Mouse (Mus musculus): Measurements from ENCODE around the gene Krba1. TPM values are rescaled to one million over a fixed set of nuclear protein-coding genes. Genes with fewer than 3 reads are reported as not detected.

Krba1 gene
- total and polyA plus RNA-seq, 2 experiments from 2014 or later = 14.8 to 33.8 TPM

GRCm38 (mm10) chr6:48445181-48446101, 50.1 kb downstream of the Krba1 start, which contains the start of gene Zfp467:
Gene Zfp467, minus strand, starts transcription at chr6:48445825.
- peak; percentile 57 for DNase-seq (ENCODE audit: low spot score)
- Histone ChIP-seq H3K27ac (ENCODE audit: low read depth) (peak within 1 kb of the TSS; percentile 91), H3K4me1 (ENCODE audit: control insufficient read depth, insufficient read depth) (no peaks in the 10 kb centered on the region; the same call in 1 of the 2 replicates), H3K4me3 (ENCODE audit: low read depth, low read length) (peak within 1 kb of the TSS; percentile 88), H3K36me3 (replicated peaks; ENCODE audit: control insufficient read depth, insufficient read depth, low read length) (peaks cover 14% of the 10 kb centered on the region; the same call in 1 of the 2 replicates), H3K9ac (replicated peaks; ENCODE audit: low read depth, low read length) (peak within 1 kb of the TSS; percentile 83), H3K27me3 (ENCODE audit: control insufficient read depth, insufficient read depth, low read length) (no peaks in the 10 kb centered on the region), H3K9me3 (replicated peaks; ENCODE audit: control insufficient read depth, low read length) (no peaks in the 10 kb centered on the region), H3K4me2 (ENCODE audit: low read depth, low read length) (peak within 1 kb of the TSS; percentile 99)
- under 1% methylated on average over 63 of the region's 65 CpGs for WGBS
- no peak for ATAC-seq (ENCODE audit: insufficient read depth, low read depth)
- no peak for TF ChIP-seq CTCF (IDR thresholded peaks at IDR 0.05; ENCODE audit: low read depth)
- no peak for TF ChIP-seq EP300 (IDR thresholded peaks at IDR 0.05; ENCODE audit: low read depth)

GRCm38 (mm10) chr6:48446256-48446655, 50.9 kb downstream of the Krba1 start:
- H3K4me2 ChIP-seq (ENCODE audit: low read depth, low read length) = peak overlapping the region; percentile 99
- no peaks in the 10 kb centered on the region for H3K27me3 ChIP-seq (ENCODE audit: control insufficient read depth, insufficient read depth, low read length)
- TF ChIP-seq CTCF (IDR thresholded peaks at IDR 0.05; ENCODE audit: low read depth) (no peak), EP300 (IDR thresholded peaks at IDR 0.05; ENCODE audit: low read depth) (no peak)
- H3K36me3 ChIP-seq (replicated peaks; ENCODE audit: control insufficient read depth, insufficient read depth, low read length) = peaks cover 14% of the 10 kb centered on the region; the same call in 1 of the 2 replicates
- DNase-seq (ENCODE audit: low spot score) (peak; percentile 32), ATAC-seq (ENCODE audit: insufficient read depth, low read depth) (no peak)
- 31% methylated on average over 3 of the region's 3 CpGs for WGBS
- no peaks in the 10 kb centered on the region; the same call in 1 of the 2 replicates for H3K4me1 ChIP-seq (ENCODE audit: control insufficient read depth, insufficient read depth)
- H3K9ac ChIP-seq (replicated peaks; ENCODE audit: low read depth, low read length) = no peak overlapping the region; the same call in 1 of the 2 replicates
- H3K4me3 ChIP-seq (ENCODE audit: low read depth, low read length) = peak overlapping the region; percentile 88
- no peaks in the 10 kb centered on the region for H3K9me3 ChIP-seq (replicated peaks; ENCODE audit: control insufficient read depth, low read length)
- H3K27ac ChIP-seq (ENCODE audit: low read depth) = peak overlapping the region; percentile 91

DNA sequence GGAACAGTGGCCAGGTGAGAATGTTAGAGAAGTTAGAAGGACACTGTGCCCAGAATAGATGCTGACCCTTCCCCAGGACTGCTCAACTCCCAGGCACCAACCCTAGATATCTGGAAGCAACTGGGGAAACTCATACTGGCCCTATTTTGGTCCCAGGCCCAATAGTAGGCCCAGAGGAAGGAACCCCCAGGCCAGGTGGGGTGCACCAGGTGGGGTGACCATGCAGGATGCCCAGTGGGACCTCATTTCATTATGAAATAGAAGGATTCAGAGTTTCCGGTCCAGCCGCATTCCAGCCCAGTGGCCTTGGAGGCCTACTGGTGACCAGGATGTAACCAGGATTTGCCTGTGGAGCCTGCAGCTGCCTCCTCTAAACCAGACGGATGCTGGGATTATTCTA, 51.5 kb downstream of the Krba1 start:
- 79% methylated on average over 3 of the region's 3 CpGs for WGBS
- Histone ChIP-seq H3K4me1 (ENCODE audit: control insufficient read depth, insufficient read depth) (no peaks in the 10 kb centered on the region; the same call in 1 of the 2 replicates), H3K9ac (replicated peaks; ENCODE audit: low read depth, low read length) (no peak overlapping the region), H3K9me3 (replicated peaks; ENCODE audit: control insufficient read depth, low read length) (no peaks in the 10 kb centered on the region), H3K4me2 (ENCODE audit: low read depth, low read length) (no peak overlapping the region), H3K36me3 (replicated peaks; ENCODE audit: control insufficient read depth, insufficient read depth, low read length) (peaks cover 8% of the 10 kb centered on the region; the same call in 1 of the 2 replicates), H3K27me3 (ENCODE audit: control insufficient read depth, insufficient read depth, low read length) (no peaks in the 10 kb centered on the region), H3K4me3 (ENCODE audit: low read depth, low read length) (no peak overlapping the region), H3K27ac (ENCODE audit: low read depth) (peak overlapping the region; percentile 91; the same call in 1 of the 2 replicates)
- no peak for TF ChIP-seq CTCF (IDR thresholded peaks at IDR 0.05; ENCODE audit: low read depth)
- TF ChIP-seq EP300 (IDR thresholded peaks at IDR 0.05; ENCODE audit: low read depth) = no peak
- ATAC-seq (ENCODE audit: insufficient read depth, low read depth) (no peak), DNase-seq (ENCODE audit: low spot score) (no peak)

DNA sequence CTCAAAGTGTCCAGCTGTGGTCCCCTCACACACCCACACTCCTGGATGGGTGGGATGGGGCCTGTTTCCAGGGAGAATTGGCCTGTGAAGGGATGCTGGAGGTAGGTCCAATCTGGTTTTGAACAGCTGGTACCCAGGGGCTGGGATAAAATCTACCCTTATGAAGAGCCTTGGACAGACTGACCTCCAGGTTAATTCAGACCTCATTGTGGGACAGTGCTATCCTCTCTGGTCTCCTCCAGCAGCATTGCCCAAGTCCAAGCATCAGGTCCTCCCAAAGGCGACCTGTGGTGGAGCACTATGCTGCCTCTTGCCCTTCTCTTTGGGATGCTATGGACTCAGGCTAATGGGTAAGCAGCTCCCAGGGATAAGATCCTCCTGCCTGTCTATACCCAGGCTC, 52.5 kb downstream of the Krba1 start, which contains the start of gene Sspo:
Gene Sspo, plus strand, starts transcription at position 301 of the 400 bp plus-strand sequence.
- ATAC-seq (ENCODE audit: insufficient read depth, low read depth) (no peak), DNase-seq (ENCODE audit: low spot score) (no peak)
- Histone ChIP-seq H3K27me3 (ENCODE audit: control insufficient read depth, insufficient read depth, low read length) (no peaks in the 10 kb centered on the region), H3K4me3 (ENCODE audit: low read depth, low read length) (no peak within 1 kb of the TSS), H3K9ac (replicated peaks; ENCODE audit: low read depth, low read length) (no peak within 1 kb of the TSS), H3K4me2 (ENCODE audit: low read depth, low read length) (no peak within 1 kb of the TSS), H3K9me3 (replicated peaks; ENCODE audit: control insufficient read depth, low read length) (no peaks in the 10 kb centered on the region), H3K4me1 (ENCODE audit: control insufficient read depth, insufficient read depth) (no peaks in the 10 kb centered on the region; the same call in 1 of the 2 replicates), H3K36me3 (replicated peaks; ENCODE audit: control insufficient read depth, insufficient read depth, low read length) (no peaks in the 10 kb centered on the region), H3K27ac (ENCODE audit: low read depth) (0 out of 2 replicates have a peak within 1 kb of the TSS, but pooled peaks have one; percentile 6)
- WGBS = 89% methylated on average over 1 of the region's 1 CpGs
- TF ChIP-seq EP300 (IDR thresholded peaks at IDR 0.05; ENCODE audit: low read depth) = no peak
- no peak for TF ChIP-seq CTCF (IDR thresholded peaks at IDR 0.05; ENCODE audit: low read depth)

GRCm38 (mm10) chr6:48448527-48448926, 53.1 kb downstream of the Krba1 start:
- Histone ChIP-seq H3K9me3 (replicated peaks; ENCODE audit: control insufficient read depth, low read length) (no peaks in the 10 kb centered on the region), H3K27me3 (ENCODE audit: control insufficient read depth, insufficient read depth, low read length) (no peaks in the 10 kb centered on the region), H3K9ac (replicated peaks; ENCODE audit: low read depth, low read length) (no peak overlapping the region), H3K27ac (ENCODE audit: low read depth) (no peak overlapping the region), H3K4me1 (ENCODE audit: control insufficient read depth, insufficient read depth) (no peaks in the 10 kb centered on the region; the same call in 1 of the 2 replicates), H3K4me2 (ENCODE audit: low read depth, low read length) (no peak overlapping the region), H3K36me3 (replicated peaks; ENCODE audit: control insufficient read depth, insufficient read depth, low read length) (no peaks in the 10 kb centered on the region), H3K4me3 (ENCODE audit: low read depth, low read length) (no peak overlapping the region)
- WGBS = 55% methylated on average over 7 of the region's 7 CpGs
- DNase-seq (ENCODE audit: low spot score) = peak; percentile 30
- TF ChIP-seq EP300 (IDR thresholded peaks at IDR 0.05; ENCODE audit: low read depth) (no peak), CTCF (IDR thresholded peaks at IDR 0.05; ENCODE audit: low read depth) (no peak)
- ATAC-seq (ENCODE audit: insufficient read depth, low read depth) = no peak
